Mouse (Mus musculus) kidney, adult 2 months (tissue): Measurements from ENCODE around the gene Rapgef4.

Experiments used
- CTCF ChIP-seq: fragments of 200-500 bp; conservative IDR thresholded peaks from 2 replicates; pipeline ENCODE4 v1.5.1; 2011; ENCODE audit warnings: low read depth, mild to moderate bottlenecking, control low read depth, low read length, moderate library complexity, mixed read lengths; ENCODE audit not compliant: insufficient read depth, insufficient read length
- POLR2A ChIP-seq: fragments of 200-500 bp; IDR thresholded peaks from one replicate; pipeline ENCODE4 v1.6.1; 2011; ENCODE audit warnings: low read depth, low read length, control low read depth

GRCm38 (mm10) chr2:72298406-72298805 lies 317.4 kb downstream of the Rapgef4 start:
- no peak for TF ChIP-seq POLR2A
- TF ChIP-seq CTCF, result peak; percentile 68
